Mouse (Mus musculus) cerebellum, postnatal 4 days (tissue): ENCODE measurements around the gene Atp2a1.
A peak's percentile ranks its signal among the peaks of the same experiment; 100 is the strongest.

Experiments
- DNase-seq, 2 experiments: peaks; one replicate each; pipeline ENCODE4 v3.0.0; 2022; ENCODE audit warnings: low spot score in 2 of 2, mixed read lengths in 1 of 2

Atp2a1 gene

GRCm38 (mm10) chr7:126472713-126473112, 9.8 kb upstream of the Atp2a1 start:
- no peak for DNase-seq

GRCm38 (mm10) chr7:126472306-126472705, 9.4 kb upstream of the Atp2a1 start:
- no peak for DNase-seq

GRCm38 (mm10) chr7:126471853-126472252, 8.9 kb upstream of the Atp2a1 start:
- no peak for DNase-seq

GRCm38 (mm10) chr7:126471361-126471760, 8.5 kb upstream of the Atp2a1 start:
- no peak for DNase-seq

- DNase-seq = no peak
These were observed 7.2 kb upstream of the Atp2a1 start for GRCm38 (mm10) chr7:126470077-126470476.

- no peak for DNase-seq
These were observed 5.1 kb upstream of the Atp2a1 start for GRCm38 (mm10) chr7:126467834-126468627.

GRCm38 (mm10) chr7:126467271-126467670, 4.4 kb upstream of the Atp2a1 start:
- peak in 1 of 2 experiments; percentile 30 for DNase-seq

GRCm38 (mm10) chr7:126466707-126467106, 3.8 kb upstream of the Atp2a1 start:
- no peak for DNase-seq

GRCm38 (mm10) chr7:126466116-126466515, 3.2 kb upstream of the Atp2a1 start:
- no peak for DNase-seq

- DNase-seq = no peak
These were observed 2.5 kb upstream of the Atp2a1 start for GRCm38 (mm10) chr7:126465246-126466030.

- no peak for DNase-seq
These were observed 1.9 kb upstream of the Atp2a1 start for GRCm38 (mm10) chr7:126464836-126465235.

- no peak for DNase-seq
These were observed 1.2 kb upstream of the Atp2a1 start for GRCm38 (mm10) chr7:126464121-126464520.

GRCm38 (mm10) chr7:126463547-126463946, 639 bp upstream of the Atp2a1 start:
- no peak for DNase-seq

- no peak for DNase-seq
These were observed 1.3 kb downstream of the Atp2a1 start for GRCm38 (mm10) chr7:126461626-126462025.

GRCm38 (mm10) chr7:126460623-126461399, 2.1 kb downstream of the Atp2a1 start:
- DNase-seq = no peak

GRCm38 (mm10) chr7:126458844-126459618, 3.9 kb downstream of the Atp2a1 start:
- DNase-seq = no peak

- DNase-seq = no peak
These were observed 4.7 kb downstream of the Atp2a1 start for GRCm38 (mm10) chr7:126458225-126458624.

GRCm38 (mm10) chr7:126456382-126457266, 6.3 kb downstream of the Atp2a1 start:
- DNase-seq = no peak

GRCm38 (mm10) chr7:126455242-126455641, 7.7 kb downstream of the Atp2a1 start:
- no peak for DNase-seq

GRCm38 (mm10) chr7:126453861-126454260, 9.0 kb downstream of the Atp2a1 start:
- DNase-seq = no peak
